Mouse (Mus musculus) frontal cortex, postnatal 25 days (tissue): ENCODE data around the gene Mmp11.
"Not testable (repeated sequence)": the region's sequence is repeated elsewhere in the genome, so short reads cannot be mapped to it uniquely, and the experiment has no call there.

Experiments
- DNase-seq, 2 experiments: peaks; one replicate each; pipeline ENCODE4 v3.0.0; 2022; ENCODE audit warnings: low spot score in 2 of 2

The Mmp11 gene

GRCm38 (mm10) chr10:75897373-75897772, 38.9 kb downstream of the Mmp11 start:
- DNase-seq = peak; percentile 66 to 68

GRCm38 (mm10) chr10:75896208-75896607, 40.1 kb downstream of the Mmp11 start:
- DNase-seq = no peak

- DNase-seq = no peak
Observed at GRCm38 (mm10) chr10:75895730-75896129, 40.6 kb downstream of the Mmp11 start.

GRCm38 (mm10) chr10:75894601-75895000, 41.7 kb downstream of the Mmp11 start:
- no peak for DNase-seq

GRCm38 (mm10) chr10:75893089-75893750, 43.1 kb downstream of the Mmp11 start, which contains the start of gene Derl3:
Gene Derl3, plus strand, starts transcription at chr10:75893413.
- peak; percentile 81 to 92 for DNase-seq

GRCm38 (mm10) chr10:75889406-75890153, 46.7 kb downstream of the Mmp11 start:
- no peak for DNase-seq

- DNase-seq = not testable (repeated sequence)
Observed at GRCm38 (mm10) chr10:75887504-75887903, 48.8 kb downstream of the Mmp11 start.

- no peak for DNase-seq
Observed at GRCm38 (mm10) chr10:75884742-75885141, 51.6 kb downstream of the Mmp11 start.

- peak; percentile 64 to 66 for DNase-seq
Observed at GRCm38 (mm10) chr10:75883232-75883552, 53.1 kb downstream of the Mmp11 start.

- DNase-seq = no peak
Observed at GRCm38 (mm10) chr10:75882433-75883231, 53.7 kb downstream of the Mmp11 start.

GRCm38 (mm10) chr10:75881578-75882432, 54.5 kb downstream of the Mmp11 start:
- no peak for DNase-seq

- no peak for DNase-seq
Observed at GRCm38 (mm10) chr10:75880771-75881577, 55.3 kb downstream of the Mmp11 start.

GRCm38 (mm10) chr10:75880351-75880750, 55.9 kb downstream of the Mmp11 start:
- DNase-seq = no peak

- no peak for DNase-seq
Observed at GRCm38 (mm10) chr10:75878836-75879235, 57.5 kb downstream of the Mmp11 start.

- DNase-seq = no peak
Observed at GRCm38 (mm10) chr10:75873543-75874170, 62.6 kb downstream of the Mmp11 start.
